Mouse (Mus musculus) erythroblast, adult 5-6 weeks (primary cell): Measurements from ENCODE around the gene Rgs3. TPM values are rescaled to one million over a fixed set of nuclear protein-coding genes. Genes with fewer than 3 reads are reported as not detected.
"Not testable (repeated sequence)": the region's sequence is repeated elsewhere in the genome, so short reads cannot be mapped to it uniquely, and the experiment has no call there.

Source experiments
- ATAC-seq: replicated peaks from 2 replicates; pipeline ENCODE4 v1.8.0; 2016; ENCODE audit warnings: moderate number of reproducible peaks, mild to moderate bottlenecking, moderate TSS enrichment, inconsistent platforms; ENCODE audit not compliant: poor library complexity, low FRiP score, severe bottlenecking
- total RNA-seq, 2 experiments: library from RNA; stranded (forward) in 1 of 2; stranded (reverse) in 1 of 2; fragments of 150-400 nt in 1 of 2; fragments of 200-764, 138-1000 nt in 1 of 2; gene quantifications; 2 replicates each; pipeline versions ENCODE4 v1.2.3 to v1.2.4; 2015 to 2017; ENCODE audit warnings: low replicate concordance in 2 of 2

Gene Rgs3
- total RNA-seq, 2 experiments from 2014 or later: 4.5 to 18.8 TPM

GRCm38 (mm10) chr4:62541802-62542201, 17.8 kb upstream of the Rgs3 start:
- no peak for ATAC-seq

DNA sequence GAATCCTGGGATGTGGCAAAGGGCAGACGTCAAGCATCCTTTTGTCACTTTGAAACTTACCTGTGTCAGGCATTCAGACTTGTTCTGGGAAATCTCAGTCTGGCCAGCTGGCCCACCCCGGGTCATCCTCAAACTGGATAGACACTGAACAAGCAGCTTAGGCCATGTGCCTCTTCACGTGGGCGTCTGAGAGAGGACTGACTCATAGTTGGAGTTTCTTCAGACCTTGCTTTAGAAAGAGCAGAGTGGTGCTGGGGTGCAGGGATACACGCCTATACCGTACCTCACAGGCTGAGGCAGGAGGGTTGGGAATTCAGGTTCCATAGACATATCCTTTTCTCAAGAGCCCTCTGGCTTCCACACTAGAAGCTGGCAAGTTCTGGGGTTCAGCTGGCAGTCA, 15.9 kb upstream of the Rgs3 start:
- no peak for ATAC-seq

GRCm38 (mm10) chr4:62544801-62545200, 14.8 kb upstream of the Rgs3 start:
- ATAC-seq: no peak

- ATAC-seq: no peak
These were observed 7.7 kb upstream of the Rgs3 start for GRCm38 (mm10) chr4:62551966-62552365.

DNA sequence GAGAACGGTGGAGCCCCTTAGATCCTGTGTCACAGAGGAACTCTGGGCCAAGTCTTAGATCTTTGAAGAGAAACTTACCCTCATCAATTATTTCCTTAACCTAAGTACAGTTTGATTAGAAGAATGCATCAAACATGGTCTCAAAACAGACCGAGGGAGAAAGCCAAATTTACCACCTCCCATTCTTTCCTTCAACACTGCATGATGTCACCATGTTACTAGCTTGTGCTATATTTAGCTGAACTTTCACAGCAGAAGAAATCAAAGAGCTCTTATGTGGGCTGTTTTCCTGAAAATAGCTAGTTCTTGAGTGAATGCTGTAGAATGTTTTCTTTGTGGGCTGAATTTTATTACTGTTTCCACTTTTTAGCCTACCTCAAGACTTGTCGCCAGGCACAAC, 2.2 kb upstream of the Rgs3 start:
- ATAC-seq: no peak

DNA sequence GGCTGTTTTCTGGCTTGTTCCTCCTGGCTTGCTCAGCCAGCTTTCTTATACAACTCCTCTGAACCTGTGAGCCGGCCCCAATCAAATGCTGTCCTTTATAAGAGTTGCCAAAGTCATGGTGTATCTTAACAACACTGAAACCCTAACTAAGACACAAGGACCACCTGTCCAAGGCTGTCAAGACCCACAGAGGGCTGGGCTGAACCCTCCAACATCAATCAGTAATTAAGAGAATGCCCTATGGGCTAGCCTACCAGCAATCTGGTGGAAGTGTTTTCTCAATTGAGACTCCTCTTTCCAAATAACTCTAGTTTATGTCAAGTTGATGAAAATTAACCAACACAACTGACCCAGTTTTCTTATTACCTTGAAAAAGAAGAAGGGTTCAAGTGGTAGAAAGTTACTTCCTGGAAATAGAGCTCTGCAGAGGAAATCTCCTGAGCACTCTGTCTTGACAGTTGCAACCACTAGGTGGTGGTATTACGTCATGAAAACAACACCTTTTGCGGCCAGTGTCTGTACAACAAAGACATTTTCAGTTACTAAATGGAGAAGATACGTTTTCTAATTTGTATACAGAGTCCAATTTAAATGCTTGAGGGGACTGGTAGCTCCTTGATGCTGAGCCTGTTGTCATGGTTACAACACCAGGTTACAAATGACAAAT, 1.4 kb downstream of the Rgs3 start:
- ATAC-seq: peak; percentile 80

DNA sequence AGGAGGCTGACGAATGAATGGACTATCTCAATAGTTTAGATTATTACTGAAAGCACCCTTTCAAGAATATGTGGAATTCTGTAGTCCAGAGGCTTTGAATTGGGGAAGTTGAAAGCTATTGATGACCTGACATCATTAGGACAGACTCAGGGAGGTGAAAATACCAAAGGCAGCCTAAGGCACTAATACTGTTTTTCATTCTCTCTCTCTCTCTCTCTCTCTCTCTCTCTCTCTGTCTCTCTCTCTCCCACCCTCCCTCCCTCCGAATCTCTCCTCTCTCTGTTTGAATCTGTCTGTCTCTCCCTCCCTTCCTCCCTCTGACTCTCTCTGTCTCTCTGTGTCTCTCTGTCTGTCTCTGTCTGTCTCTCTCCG, 2.0 kb downstream of the Rgs3 start:
- ATAC-seq: no peak

DNA sequence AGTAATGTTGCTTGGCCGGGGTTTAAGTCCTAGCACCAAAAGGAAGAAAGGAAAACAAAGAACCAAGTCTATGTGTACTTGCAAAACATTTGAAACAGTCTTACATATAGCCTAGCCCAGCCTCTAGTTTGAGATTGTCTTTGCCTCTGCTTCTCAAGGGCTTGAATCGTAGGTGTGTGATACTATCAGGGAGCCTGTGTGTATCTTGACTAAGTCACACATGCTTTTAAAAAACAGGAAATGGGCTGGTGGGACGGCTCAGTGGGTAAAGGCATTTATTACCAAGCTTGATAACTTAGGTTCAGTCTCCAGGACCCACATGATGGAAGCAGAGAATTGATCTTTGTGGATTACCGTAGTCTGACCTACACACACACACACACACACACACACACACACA, 2.4 kb downstream of the Rgs3 start:
- no peak for ATAC-seq

DNA sequence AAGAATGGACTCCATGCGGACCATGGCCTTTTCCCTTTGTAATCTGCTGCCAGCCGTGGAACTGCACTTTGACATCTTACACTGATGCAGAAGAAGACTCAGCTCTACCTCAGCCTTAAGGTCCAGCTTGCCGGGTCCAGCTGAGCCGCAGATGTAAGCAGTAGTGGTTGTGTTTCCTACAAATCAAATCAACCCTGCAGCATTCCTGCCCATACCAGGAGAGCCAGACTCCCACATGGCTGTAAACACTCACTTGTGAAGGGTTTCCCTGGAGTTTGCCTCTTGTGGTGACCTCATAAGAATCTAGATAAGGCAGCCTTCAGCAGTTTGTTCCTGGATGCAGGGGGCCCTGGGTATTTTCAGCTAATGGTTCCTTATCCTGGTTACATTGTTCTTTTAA, 6.9 kb downstream of the Rgs3 start:
- no peak for ATAC-seq

DNA sequence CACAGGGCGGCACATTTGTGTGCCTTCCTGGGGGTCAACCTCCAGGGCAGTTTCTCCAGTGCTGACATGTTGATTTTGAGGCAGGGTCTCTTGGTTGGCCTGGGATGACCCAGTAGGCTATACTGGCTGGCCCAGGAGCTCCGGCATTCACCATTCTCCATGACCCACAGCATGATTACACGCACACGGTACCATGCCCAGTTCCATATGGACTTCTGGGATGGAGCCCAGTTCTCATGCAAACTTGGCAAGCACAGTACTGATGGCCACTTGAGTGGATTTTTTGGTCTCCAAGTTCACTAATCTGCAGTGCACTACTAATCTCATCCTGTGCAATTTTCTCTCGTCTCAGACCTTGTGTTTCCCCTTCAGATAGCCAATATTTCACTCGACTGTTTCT, 8.0 kb downstream of the Rgs3 start:
- no peak for ATAC-seq

DNA sequence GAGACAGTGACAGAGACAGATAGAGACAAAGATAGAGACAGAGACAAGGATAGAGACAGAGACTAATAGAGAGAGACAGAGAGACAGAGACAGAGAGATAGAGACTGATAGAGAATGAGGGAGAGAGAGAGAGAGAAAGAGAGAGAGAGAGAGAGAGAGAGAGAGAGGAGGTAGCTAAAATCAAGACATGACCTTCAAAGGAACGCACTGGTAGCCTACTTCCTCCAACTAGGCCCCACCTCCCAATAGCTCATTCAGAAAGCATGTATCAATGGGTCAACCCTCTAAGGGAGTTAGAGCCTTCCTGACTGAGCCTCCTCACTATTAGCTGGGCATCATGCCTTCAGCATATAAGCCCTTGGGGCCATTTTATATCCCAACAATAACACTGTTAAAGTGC, 8.7 kb downstream of the Rgs3 start:
- no peak for ATAC-seq

- no peak for ATAC-seq
These were observed 10.0 kb downstream of the Rgs3 start for GRCm38 (mm10) chr4:62569603-62570002.

DNA sequence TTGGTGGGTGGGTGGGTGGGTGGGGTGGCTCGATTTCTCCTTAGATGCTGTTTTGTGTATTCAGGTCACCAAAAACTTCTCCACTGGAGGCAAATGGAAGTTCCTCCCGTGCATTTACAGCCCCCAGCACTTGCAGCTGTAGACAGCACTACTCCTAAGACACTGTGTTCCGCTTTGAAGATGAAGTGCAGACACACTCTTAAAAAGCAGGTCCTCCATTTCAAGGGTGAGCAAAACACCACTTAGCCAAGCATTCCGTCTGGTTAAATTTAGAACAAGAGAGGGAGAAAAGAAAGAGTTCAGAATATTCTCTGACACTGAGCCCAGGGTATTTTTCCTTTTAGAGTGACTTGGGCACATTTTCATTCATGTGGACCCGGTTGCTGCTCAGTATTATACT, 10.4 kb downstream of the Rgs3 start:
- no peak for ATAC-seq

- no peak for ATAC-seq
These were observed 23.0 kb downstream of the Rgs3 start for GRCm38 (mm10) chr4:62582365-62583264.

- ATAC-seq: no peak
These were observed 23.8 kb downstream of the Rgs3 start for GRCm38 (mm10) chr4:62583265-62584092.

DNA sequence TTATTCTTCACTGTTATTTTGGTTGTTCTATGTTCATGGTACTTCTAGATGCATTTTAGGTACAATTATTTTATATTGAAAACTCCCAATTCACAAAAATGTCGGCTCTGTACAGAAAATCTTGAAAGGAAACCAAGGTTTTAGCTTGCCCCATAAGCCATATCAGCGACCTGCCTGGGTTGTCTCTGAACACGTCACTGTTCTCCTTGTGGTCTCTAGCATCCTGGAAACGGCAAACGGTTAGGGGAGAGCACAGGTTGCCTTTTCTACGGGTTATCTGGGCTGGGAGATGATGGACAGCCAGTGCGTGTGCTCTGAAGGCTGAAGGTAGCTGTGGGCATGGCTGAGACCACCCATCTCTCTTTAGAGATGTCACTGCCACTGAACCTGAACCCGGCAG, 27.4 kb downstream of the Rgs3 start:
- ATAC-seq: no peak

DNA sequence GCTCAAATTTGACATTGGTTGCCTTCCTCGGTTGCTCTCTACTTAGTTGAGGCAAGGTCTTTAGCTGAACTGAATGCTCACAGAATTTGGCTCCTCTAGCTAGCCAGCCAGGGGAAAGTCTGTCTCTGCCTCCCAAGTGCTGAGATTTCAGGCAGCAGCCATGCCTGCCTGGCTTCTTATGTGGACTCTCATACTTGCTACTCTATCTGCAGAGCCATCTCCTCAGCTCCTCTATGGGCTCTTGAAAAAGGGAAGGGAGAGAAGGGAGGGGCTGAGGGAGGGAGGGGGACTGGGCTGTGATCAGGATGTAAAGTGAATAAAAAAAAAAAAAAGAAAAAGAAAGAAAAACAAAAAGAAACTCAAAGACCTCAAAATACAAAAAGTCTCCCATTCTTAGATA, 31.2 kb downstream of the Rgs3 start:
- no peak for ATAC-seq

DNA sequence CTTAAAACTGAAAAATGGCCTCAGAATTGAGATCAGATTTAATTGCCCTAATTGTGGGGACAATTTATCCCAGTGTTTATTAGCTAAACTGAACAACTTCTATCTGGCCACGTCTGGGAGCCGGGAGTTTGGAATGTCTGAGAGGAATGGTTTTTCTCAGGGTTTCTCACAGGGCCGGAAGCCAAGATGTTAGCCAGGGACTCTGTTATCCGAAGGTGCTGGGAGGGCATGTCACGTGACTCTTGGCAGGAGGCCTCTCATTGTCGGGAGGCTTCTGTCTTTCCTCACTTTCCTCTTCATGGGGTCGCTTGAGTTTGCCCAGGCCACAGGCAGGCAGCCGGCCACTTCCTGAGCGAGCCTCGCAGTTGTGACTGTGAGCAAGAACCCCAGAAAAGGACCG, 31.7 kb downstream of the Rgs3 start:
- ATAC-seq: no peak

GRCm38 (mm10) chr4:62593546-62594240, 34.0 kb downstream of the Rgs3 start:
- not testable (repeated sequence) for ATAC-seq

DNA sequence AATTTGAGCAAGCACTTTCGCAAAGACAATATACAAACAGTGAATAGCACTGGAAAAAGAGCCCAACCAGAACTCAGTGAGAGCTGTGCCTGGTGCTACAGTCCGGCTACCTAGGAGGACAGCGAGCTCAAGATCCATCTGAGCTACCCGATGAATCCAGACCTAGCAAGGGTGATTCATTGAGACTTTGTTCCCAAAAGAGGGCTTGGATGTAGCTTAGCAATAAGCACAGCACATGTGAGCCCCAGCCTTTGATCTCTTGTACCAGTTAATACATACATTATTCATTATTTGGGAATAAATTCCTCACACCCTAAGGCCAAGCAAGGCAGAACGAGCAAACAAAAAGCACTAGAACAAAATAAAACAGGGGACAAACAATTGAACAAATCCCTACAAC, 34.8 kb downstream of the Rgs3 start:
- no peak for ATAC-seq
